Mouse (Mus musculus) myocyte (in vitro differentiated cells): ENCODE results near the gene Rabgap1l. TPM values are rescaled to one million over a fixed set of nuclear protein-coding genes. Genes with fewer than 3 reads are reported as not detected.
"Not testable (repeated sequence)": the region's sequence is repeated elsewhere in the genome, so short reads cannot be mapped to it uniquely, and the experiment has no call there.

Experiments used
- H3K27me3 ChIP-seq: one replicate; pipeline ENCODE4 v1.6.1; 2011; ENCODE audit not compliant: control insufficient read depth, insufficient read depth, insufficient read length
- H3K36me3 ChIP-seq: one replicate; pipeline ENCODE4 v1.6.1; 2011; ENCODE audit not compliant: control insufficient read depth, insufficient read depth
- H3K4me2 ChIP-seq: one replicate; pipeline ENCODE4 v1.6.1; 2011; ENCODE audit warnings: low read depth, control low read depth
- H3K4me3 ChIP-seq: one replicate; pipeline ENCODE4 v1.5.1; 2011; ENCODE audit warnings: mild to moderate bottlenecking, control low read depth, moderate library complexity
- H3K79me2 ChIP-seq: one replicate; pipeline ENCODE4 v1.6.1; 2011; ENCODE audit not compliant: control insufficient read depth, insufficient read depth
- H3ac ChIP-seq: one replicate; pipeline ENCODE4 v1.6.1; 2011; ENCODE audit not compliant: control insufficient read depth, insufficient read length
- CEBPB ChIP-seq: IDR thresholded peaks from 2 replicates; pipeline ENCODE4 v1.6.1; 2011; ENCODE audit warnings: mild to moderate bottlenecking, moderate library complexity; ENCODE audit not compliant: poor library complexity, insufficient read depth, severe bottlenecking
- E2F4 ChIP-seq: IDR thresholded peaks from one replicate; pipeline ENCODE4 v1.6.1; 2011; ENCODE audit warnings: mild to moderate bottlenecking, control low read depth, moderate library complexity; ENCODE audit not compliant: insufficient read depth
- MAX ChIP-seq: IDR thresholded peaks from one replicate; pipeline ENCODE4 v1.6.1; 2011; ENCODE audit warnings: low read depth, mild to moderate bottlenecking, control low read depth
- MYOD1 ChIP-seq, 3 experiments: IDR thresholded peaks; one replicate each; pipeline ENCODE4 v1.6.1; 2011; ENCODE audit warnings: control low read depth in 2 of 3, low read depth in 2 of 3, mild to moderate bottlenecking in 2 of 3, moderate library complexity in 1 of 3; ENCODE audit not compliant: insufficient read length in 2 of 3, control insufficient read depth in 1 of 3
- MYOG ChIP-seq, 3 experiments: IDR thresholded peaks; one replicate each; pipeline ENCODE4 v1.6.1; 2011; ENCODE audit warnings: control low read depth in 2 of 3, low read depth in 2 of 3, mild to moderate bottlenecking in 2 of 3; ENCODE audit not compliant: insufficient read length in 2 of 3, control insufficient read depth in 1 of 3, insufficient read depth in 1 of 3
- POLR2A ChIP-seq: IDR thresholded peaks from one replicate; pipeline ENCODE4 v1.6.1; 2011; ENCODE audit warnings: low read depth, mild to moderate bottlenecking, control low read depth, moderate library complexity; ENCODE audit not compliant: insufficient read length
- POLR2AphosphoS2 ChIP-seq: IDR thresholded peaks from one replicate; pipeline ENCODE4 v1.6.1; 2011; ENCODE audit warnings: low read depth, control low read depth; ENCODE audit not compliant: insufficient read length
- REST ChIP-seq: IDR thresholded peaks from one replicate; pipeline ENCODE4 v1.6.1; 2011; ENCODE audit warnings: mild to moderate bottlenecking, control low read depth, moderate library complexity; ENCODE audit not compliant: insufficient read depth, insufficient read length
- SRF ChIP-seq: IDR thresholded peaks from one replicate; pipeline ENCODE4 v1.6.1; 2011; ENCODE audit warnings: low read depth; ENCODE audit not compliant: control insufficient read depth, insufficient read length
- TCF12 ChIP-seq: IDR thresholded peaks from one replicate; pipeline ENCODE4 v1.6.1; 2011; ENCODE audit warnings: mild to moderate bottlenecking, control low read depth; ENCODE audit not compliant: poor library complexity, insufficient read depth, severe bottlenecking
- TCF3 ChIP-seq: IDR thresholded peaks from one replicate; pipeline ENCODE4 v1.6.1; 2011; ENCODE audit warnings: low read depth, control low read depth; ENCODE audit not compliant: insufficient read length
- USF1 ChIP-seq: IDR thresholded peaks from one replicate; pipeline ENCODE4 v1.6.1; 2011; ENCODE audit warnings: low read depth, mild to moderate bottlenecking, control low read depth, moderate library complexity
- polyA plus RNA-seq: library from polyadenylated mRNA; unstranded; fragments of >200 nt; fragmentation: generic; extraction: Trizol; gene quantifications from one replicate; pipeline ENCODE4 v1.2.1, GENCODE M21; 2012; ENCODE audit warnings: missing spikeins

Rabgap1l gene
- polyA plus RNA-seq, 1 experiment = 6.3 TPM

- Histone ChIP-seq H3K4me3 (no peak overlapping the region), H3K79me2 (no peaks in the 10 kb centered on the region), H3K27me3 (no peaks in the 10 kb centered on the region), H3K36me3 (no peaks in the 10 kb centered on the region), H3ac (no peak overlapping the region), H3K4me2 (no peak overlapping the region)
- TF ChIP-seq TCF3 = no peak
- TF ChIP-seq MYOG (IDR thresholded peaks at IDR 0.05; ENCODE audit: control insufficient read depth in 1 of 3, insufficient read depth in 1 of 3, insufficient read length in 2 of 3, low read depth in 2 of 3) = no peak
Observed at GRCm38 (mm10) chr1:160628213-160628932, 164.6 kb downstream of the Rabgap1l start.

GRCm38 (mm10) chr1:160624354-160625120 is 168.5 kb downstream of the Rabgap1l start:
- not testable (repeated sequence) for H3K36me3 ChIP-seq, H3K79me2 ChIP-seq, H3K4me3 ChIP-seq, H3ac ChIP-seq, H3K27me3 ChIP-seq, H3K4me2 ChIP-seq

- Histone ChIP-seq H3ac (no peak overlapping the region), H3K4me2 (no peak overlapping the region), H3K79me2 (no peaks in the 10 kb centered on the region), H3K27me3 (no peaks in the 10 kb centered on the region), H3K36me3 (no peaks in the 10 kb centered on the region), H3K4me3 (no peak overlapping the region)
- TF ChIP-seq REST = no peak
- TF ChIP-seq E2F4 = no peak
- no peak for TF ChIP-seq SRF
- peak; percentile 90 for TF ChIP-seq USF1
- no peak for TF ChIP-seq TCF12
- no peak for TF ChIP-seq POLR2AphosphoS2
- TF ChIP-seq MAX = no peak
- TF ChIP-seq TCF3 = no peak
- TF ChIP-seq MYOD1 (IDR thresholded peaks at IDR 0.05; ENCODE audit: control insufficient read depth in 1 of 3, insufficient read length in 2 of 3, low read depth in 2 of 3) = no peak
- TF ChIP-seq POLR2A = no peak
- no peak for TF ChIP-seq MYOG (IDR thresholded peaks at IDR 0.05; ENCODE audit: control insufficient read depth in 1 of 3, insufficient read depth in 1 of 3, insufficient read length in 2 of 3, low read depth in 2 of 3)
- TF ChIP-seq CEBPB = peak; percentile 63; the same call in 1 of the 2 replicates
Observed at GRCm38 (mm10) chr1:160618201-160618600, 174.8 kb downstream of the Rabgap1l start.

- H3K79me2 ChIP-seq = no peaks in the 10 kb centered on the region
- H3K4me2 ChIP-seq = no peak overlapping the region
- H3K36me3 ChIP-seq = no peaks in the 10 kb centered on the region
- no peaks in the 10 kb centered on the region for H3K27me3 ChIP-seq
- TF ChIP-seq TCF12 = no peak
- H3K4me3 ChIP-seq = no peak overlapping the region
- no peak overlapping the region for H3ac ChIP-seq
Observed at GRCm38 (mm10) chr1:160606425-160606824, 186.6 kb downstream of the Rabgap1l start.

- H3K4me3 ChIP-seq, H3K79me2 ChIP-seq, H3ac ChIP-seq, H3K27me3 ChIP-seq, H3K36me3 ChIP-seq: not testable (repeated sequence)
- peak overlapping the region; percentile 3 for H3K4me2 ChIP-seq
- peak; percentile 81; the same call in 1 of the 2 replicates for TF ChIP-seq CEBPB
Observed at GRCm38 (mm10) chr1:160603312-160603711, 189.7 kb downstream of the Rabgap1l start.

- no peaks in the 10 kb centered on the region for H3K27me3 ChIP-seq
- no peaks in the 10 kb centered on the region for H3K36me3 ChIP-seq
- TF ChIP-seq MYOD1 (IDR thresholded peaks at IDR 0.05; ENCODE audit: control insufficient read depth in 1 of 3, insufficient read length in 2 of 3, low read depth in 2 of 3) (no peak), CEBPB (no peak), TCF3 (no peak), E2F4 (no peak), POLR2A (no peak), REST (no peak), POLR2AphosphoS2 (no peak), USF1 (no peak), SRF (no peak), MAX (no peak), MYOG (IDR thresholded peaks at IDR 0.05; ENCODE audit: control insufficient read depth in 1 of 3, insufficient read depth in 1 of 3, insufficient read length in 2 of 3, low read depth in 2 of 3) (no peak), TCF12 (no peak)
- H3ac ChIP-seq = no peak overlapping the region
- no peak overlapping the region for H3K4me2 ChIP-seq
- no peaks in the 10 kb centered on the region for H3K79me2 ChIP-seq
- no peak overlapping the region for H3K4me3 ChIP-seq
Observed at GRCm38 (mm10) chr1:160597369-160597768, 195.6 kb downstream of the Rabgap1l start.
